Mouse (Mus musculus) heart, embryonic 15.5 days (tissue): ENCODE data around the gene Il2rg. TPM values are rescaled to one million over a fixed set of nuclear protein-coding genes. Genes with fewer than 3 reads are reported as not detected.

ENCODE experiments used
- ATAC-seq: fragments of 200-750 bp; cut with Nextera tagmentation; replicated peaks from 2 replicates; pipeline ENCODE4 v1.8.0; 2017; ENCODE audit warnings: low read depth, moderate TSS enrichment; ENCODE audit not compliant: insufficient number of reproducible peaks, insufficient read depth, low FRiP score
- H3K27ac ChIP-seq: fragments of 300-500 bp; sonication (generic); 2 replicates; pipeline ENCODE4 v1.5.1; 2015; ENCODE audit warnings: mild to moderate bottlenecking, inconsistent platforms
- H3K27me3 ChIP-seq: fragments of 300-500 bp; sonication (generic); 2 replicates; pipeline ENCODE4 v1.6.1; 2015; ENCODE audit warnings: inconsistent platforms
- H3K36me3 ChIP-seq: fragments of 300-500 bp; sonication (generic); 2 replicates; pipeline ENCODE4 v1.6.1; 2015; ENCODE audit warnings: mild to moderate bottlenecking, inconsistent platforms
- H3K4me1 ChIP-seq: fragments of 300-500 bp; sonication (generic); replicated peaks from 2 replicates; pipeline ENCODE4 v1.6.1; 2015; ENCODE audit warnings: inconsistent platforms
- H3K4me2 ChIP-seq: fragments of 300-500 bp; sonication (generic); 2 replicates; pipeline ENCODE4 v1.6.1; 2015; ENCODE audit warnings: inconsistent platforms, mild to moderate bottlenecking, moderate library complexity
- H3K4me3 ChIP-seq: fragments of 300-500 bp; sonication (generic); 2 replicates; pipeline ENCODE4 v1.5.1; 2015; ENCODE audit warnings: mild to moderate bottlenecking, inconsistent platforms
- H3K9ac ChIP-seq: fragments of 300-500 bp; sonication (generic); 2 replicates; pipeline ENCODE4 v1.6.1; 2015; ENCODE audit warnings: mild to moderate bottlenecking, inconsistent platforms
- H3K9me3 ChIP-seq: fragments of 300-500 bp; sonication (generic); replicated peaks from 2 replicates; pipeline ENCODE4 v1.6.1; 2016; ENCODE audit warnings: inconsistent platforms
- WGBS: fragments of 180-500 bp; shearing (Covaris S2); methylation state at CpG from one replicate; pipeline ENCODE4 v1.1.7; 2015; ENCODE audit warnings: mixed read lengths; 5-methylcytosine and 5-hydroxymethylcytosine counted together
- polyA plus RNA-seq: library from polyadenylated mRNA; unstranded; fragments of >200 nt; fragmentation: Nextera tagmentation; extraction: Ambion mirVana; gene quantifications from 2 replicates; pipeline ENCODE4 v1.2.1, GENCODE M21; 2015

The Il2rg gene
- polyA plus RNA-seq: 17.3 and 31.0 TPM in 2 replicates

GRCm38 (mm10) chrX:101268025-101268754 lies at the start of gene Il2rg:
Gene Il2rg (minus strand): TSS chrX:101268255.
- no peak within 1 kb of the TSS for H3K27ac ChIP-seq
- H3K9ac ChIP-seq: no peak within 1 kb of the TSS
- no peaks in the 10 kb centered on the region for H3K9me3 ChIP-seq
- no peaks in the 10 kb centered on the region for H3K27me3 ChIP-seq
- H3K4me1 ChIP-seq: no peaks in the 10 kb centered on the region
- H3K36me3 ChIP-seq: no peaks in the 10 kb centered on the region
- 41% methylated on average over 5 of the region's 5 CpGs for WGBS
- no peak; the same call in 1 of the 2 replicates for ATAC-seq
- H3K4me2 ChIP-seq: peak within 1 kb of the TSS; percentile 15; the same call in 1 of the 2 replicates
- H3K4me3 ChIP-seq: peak within 1 kb of the TSS; percentile 21; the same call in 1 of the 2 replicates

DNA sequence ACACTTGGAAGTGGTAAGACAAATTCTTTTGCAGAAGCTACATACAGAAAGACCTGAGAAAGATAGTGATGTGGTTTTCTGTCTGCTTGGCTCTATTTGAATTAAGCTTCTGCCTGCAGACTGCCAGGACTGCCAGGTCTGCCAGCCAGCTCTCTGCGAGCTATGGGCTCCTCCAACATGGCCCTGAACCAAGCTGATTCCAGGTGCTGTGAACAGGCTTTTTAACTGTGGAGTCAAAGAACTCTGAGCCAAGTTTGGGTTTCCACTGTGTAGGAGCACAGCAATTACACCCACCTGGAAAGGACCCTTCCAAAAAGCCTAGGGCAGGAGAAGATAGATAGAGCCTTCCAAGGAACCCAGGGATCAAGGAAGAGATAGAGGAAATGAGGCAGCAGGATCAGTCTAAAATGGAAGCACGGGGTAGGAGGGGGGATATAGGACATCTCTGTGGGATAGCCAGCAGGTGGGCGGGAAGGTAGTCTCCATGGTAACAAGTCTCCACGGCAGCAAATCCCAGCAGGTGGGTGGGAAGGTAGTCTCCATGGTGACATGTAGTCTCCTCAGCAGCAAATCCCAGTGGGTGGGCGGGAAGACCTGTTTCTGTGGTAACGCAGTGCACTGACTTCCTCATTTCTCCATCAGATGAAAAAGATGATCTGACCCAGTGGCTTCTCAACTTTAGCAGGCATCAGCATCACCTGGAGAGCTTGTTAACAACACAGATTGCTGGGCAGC lies 45.7 kb upstream of the Il2rg start:
- H3K9ac ChIP-seq: no peak overlapping the region
- no peak for ATAC-seq
- no peaks in the 10 kb centered on the region for H3K36me3 ChIP-seq
- no peak overlapping the region for H3K27ac ChIP-seq
- H3K4me1 ChIP-seq: no peaks in the 10 kb centered on the region
- H3K27me3 ChIP-seq: no peaks in the 10 kb centered on the region
- H3K4me2 ChIP-seq: no peak overlapping the region
- whole genome bisulfite sequencing: 38% methylated on average over 6 of the region's 6 CpGs
- H3K9me3 ChIP-seq: no peaks in the 10 kb centered on the region
- no peak overlapping the region for H3K4me3 ChIP-seq

GRCm38 (mm10) chrX:101309299-101309698 lies 41.2 kb upstream of the Il2rg start:
- ATAC-seq: no peak
- 77% methylated on average over 5 of the region's 5 CpGs for WGBS

DNA sequence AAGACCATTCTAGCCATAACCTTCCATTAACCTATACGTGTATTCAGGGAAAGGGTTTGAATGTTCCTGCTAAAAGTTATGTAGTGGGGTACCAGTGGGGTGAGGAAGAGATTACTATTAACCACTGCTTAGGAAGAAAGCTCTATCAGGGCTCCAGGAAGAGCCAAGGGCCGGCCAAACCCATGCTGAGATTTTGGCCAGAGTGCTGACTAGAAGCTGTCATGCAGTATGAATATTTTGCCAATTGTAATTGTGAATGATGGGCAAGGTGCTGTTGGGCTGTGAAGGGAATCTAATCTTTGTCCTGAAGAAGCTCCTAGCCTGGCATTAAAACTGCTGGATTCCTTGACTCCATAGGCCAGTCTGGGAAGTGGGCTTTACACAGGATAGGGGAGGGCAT lies 36.6 kb upstream of the Il2rg start:
- Histone ChIP-seq H3K27me3 (no peaks in the 10 kb centered on the region; the same call in 1 of the 2 replicates), H3K27ac (no peak overlapping the region), H3K9me3 (no peaks in the 10 kb centered on the region), H3K4me1 (peaks cover 2% of the 10 kb centered on the region; the same call in 1 of the 2 replicates), H3K9ac (no peak overlapping the region), H3K36me3 (no peaks in the 10 kb centered on the region), H3K4me2 (no peak overlapping the region), H3K4me3 (no peak overlapping the region)
- ATAC-seq: no peak
- WGBS: 48% methylated on average over 2 of the region's 2 CpGs

More at GRCm38 (mm10) chrX:101309299-101309698, 41.2 kb upstream of the Il2rg start:
- Histone ChIP-seq H3K4me3 (no peak overlapping the region), H3K36me3 (no peaks in the 10 kb centered on the region), H3K27me3 (no peaks in the 10 kb centered on the region; the same call in 1 of the 2 replicates), H3K9me3 (no peaks in the 10 kb centered on the region), H3K27ac (no peak overlapping the region), H3K4me1 (no peaks in the 10 kb centered on the region), H3K9ac (no peak overlapping the region), H3K4me2 (no peak overlapping the region)

GRCm38 (mm10) chrX:101301654-101302053 lies 33.6 kb upstream of the Il2rg start:
- no peak overlapping the region for H3K27ac ChIP-seq
- no peak overlapping the region for H3K4me2 ChIP-seq
- H3K9ac ChIP-seq: no peak overlapping the region
- no peak for ATAC-seq
- no peaks in the 10 kb centered on the region; the same call in 1 of the 2 replicates for H3K36me3 ChIP-seq
- H3K9me3 ChIP-seq: no peaks in the 10 kb centered on the region
- no peak overlapping the region for H3K4me3 ChIP-seq
- H3K27me3 ChIP-seq: no peaks in the 10 kb centered on the region
- peaks cover 2% of the 10 kb centered on the region; the same call in 1 of the 2 replicates for H3K4me1 ChIP-seq
- WGBS: 79% methylated on average over 9 of the region's 9 CpGs

- Histone ChIP-seq H3K27me3 (no peaks in the 10 kb centered on the region), H3K4me1 (peaks cover 2% of the 10 kb centered on the region; the same call in 1 of the 2 replicates), H3K4me3 (peak overlapping the region; percentile 41), H3K9ac (no peak overlapping the region), H3K9me3 (no peaks in the 10 kb centered on the region), H3K27ac (no peak overlapping the region), H3K36me3 (peaks cover 5% of the 10 kb centered on the region; the same call in 1 of the 2 replicates), H3K4me2 (peak overlapping the region; percentile 62)
- WGBS: 33% methylated on average over 13 of the region's 13 CpGs
- no peak for ATAC-seq
Observed at GRCm38 (mm10) chrX:101300427-101301030, 32.5 kb upstream of the Il2rg start.

GRCm38 (mm10) chrX:101299473-101300426 lies 31.7 kb upstream of the Il2rg start:
- Histone ChIP-seq H3K4me3 (peak overlapping the region; percentile 41), H3K4me2 (peak overlapping the region; percentile 62), H3K9ac (no peak overlapping the region), H3K36me3 (peaks cover 10% of the 10 kb centered on the region; the same call in 1 of the 2 replicates), H3K4me1 (peaks cover 2% of the 10 kb centered on the region; the same call in 1 of the 2 replicates), H3K27ac (no peak overlapping the region), H3K27me3 (no peaks in the 10 kb centered on the region), H3K9me3 (no peaks in the 10 kb centered on the region)
- 28% methylated on average over 13 of the region's 13 CpGs for WGBS
- ATAC-seq: no peak

GRCm38 (mm10) chrX:101299055-101299454 lies 31.0 kb upstream of the Il2rg start, which contains the start of gene Nlgn3:
Gene Nlgn3 (plus strand): TSS chrX:101299168.
- 18% methylated on average over 24 of the region's 24 CpGs for WGBS
- peaks cover 2% of the 10 kb centered on the region; the same call in 1 of the 2 replicates for H3K4me1 ChIP-seq
- no peak within 1 kb of the TSS for H3K9ac ChIP-seq
- H3K27me3 ChIP-seq: no peaks in the 10 kb centered on the region
- peak within 1 kb of the TSS; percentile 62 for H3K4me2 ChIP-seq
- no peak for ATAC-seq
- peak within 1 kb of the TSS; percentile 41 for H3K4me3 ChIP-seq
- H3K36me3 ChIP-seq: peaks cover 14% of the 10 kb centered on the region; the same call in 1 of the 2 replicates
- H3K27ac ChIP-seq: no peak within 1 kb of the TSS
- H3K9me3 ChIP-seq: no peaks in the 10 kb centered on the region

- H3K4me2 ChIP-seq: no peak overlapping the region
- H3K9me3 ChIP-seq: no peaks in the 10 kb centered on the region
- peaks cover 40% of the 10 kb centered on the region for H3K36me3 ChIP-seq
- ATAC-seq: no peak
- no peak overlapping the region for H3K9ac ChIP-seq
- H3K27ac ChIP-seq: no peak overlapping the region
- H3K4me3 ChIP-seq: no peak overlapping the region
- no peaks in the 10 kb centered on the region for H3K4me1 ChIP-seq
- 77% methylated on average over 10 of the region's 10 CpGs for WGBS
- H3K27me3 ChIP-seq: no peaks in the 10 kb centered on the region
Observed at GRCm38 (mm10) chrX:101290111-101290510, 22.1 kb upstream of the Il2rg start.

DNA sequence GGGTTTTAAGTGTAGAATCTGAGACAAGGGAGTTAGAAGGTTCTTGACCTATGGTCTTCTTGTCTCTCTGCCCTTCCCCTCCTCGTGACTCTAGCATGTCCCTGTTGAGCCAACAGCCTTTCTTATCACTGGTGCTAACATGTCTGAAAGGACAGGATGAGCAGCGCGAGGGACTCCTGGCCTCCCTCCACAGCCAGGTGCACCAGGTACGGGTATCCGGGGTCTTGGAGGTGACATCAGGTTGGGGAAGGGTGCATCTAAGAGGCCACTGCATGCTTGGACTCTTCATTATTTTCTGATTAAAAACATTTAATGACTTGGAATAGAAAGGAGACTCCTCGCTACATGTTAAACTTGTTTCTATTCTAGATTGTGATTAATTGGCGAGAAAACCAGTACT lies 21.0 kb upstream of the Il2rg start:
- peaks cover 34% of the 10 kb centered on the region for H3K36me3 ChIP-seq
- H3K9ac ChIP-seq: no peak overlapping the region
- no peak for ATAC-seq
- no peak overlapping the region for H3K27ac ChIP-seq
- 90% methylated on average over 7 of the region's 7 CpGs for WGBS
- no peaks in the 10 kb centered on the region for H3K27me3 ChIP-seq
- H3K4me2 ChIP-seq: no peak overlapping the region
- no peak overlapping the region for H3K4me3 ChIP-seq
- H3K9me3 ChIP-seq: no peaks in the 10 kb centered on the region
- H3K4me1 ChIP-seq: no peaks in the 10 kb centered on the region
